Mouse (Mus musculus): Measurements from ENCODE around the gene Eml1. TPM values are rescaled to one million over a fixed set of nuclear protein-coding genes. Genes with fewer than 3 reads are reported as not detected.

The Eml1 gene
- polyA plus RNA-seq, 1 experiment from 2014 or later, result 27.8 TPM

DNA sequence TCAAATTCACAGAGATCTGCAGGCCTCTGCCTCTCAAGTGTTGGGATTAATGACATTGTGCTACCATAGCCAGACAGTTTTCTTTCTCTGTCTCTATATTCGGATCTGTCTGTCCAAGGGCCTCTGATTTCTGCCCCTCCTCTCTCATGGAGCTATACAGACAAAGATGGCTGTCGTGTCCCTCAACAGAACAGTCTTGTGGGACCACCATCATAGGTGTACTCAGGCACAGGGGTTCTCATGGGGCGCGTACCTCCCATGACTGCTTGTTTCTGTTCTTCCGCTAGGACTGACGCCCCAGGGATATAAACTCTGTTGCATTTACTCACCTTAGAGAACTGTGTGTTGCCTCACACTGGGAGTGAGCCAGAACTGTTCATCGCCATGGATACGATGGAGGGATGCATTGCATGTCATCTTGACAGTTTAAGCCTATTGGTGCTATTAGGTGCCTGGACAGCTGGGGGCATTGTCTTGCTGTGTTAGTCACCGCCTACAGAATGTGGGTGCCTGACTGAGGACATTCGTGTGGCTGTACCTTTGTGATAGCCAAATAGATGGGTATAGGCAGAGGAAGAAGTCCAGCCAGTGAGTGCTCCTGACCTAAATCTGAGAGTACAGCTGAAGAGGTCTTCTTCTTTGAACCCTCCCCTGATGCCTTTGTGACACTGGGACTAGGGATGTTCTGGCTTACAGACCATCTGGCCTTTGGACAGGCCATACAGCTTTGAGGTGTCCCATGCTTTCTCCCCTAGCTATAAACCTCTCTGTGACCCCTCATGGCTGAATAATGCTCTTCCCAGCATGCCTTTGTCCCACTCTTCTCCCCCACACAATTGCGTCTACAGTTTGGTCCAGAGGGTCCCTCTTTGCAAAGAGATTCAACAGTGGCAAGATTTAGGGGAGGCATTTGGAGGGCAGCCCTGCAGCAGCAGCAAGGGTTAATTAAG lies 73.7 kb downstream of the Eml1 start:
- no peak overlapping the region for H3K4me3 ChIP-seq (ENCODE audit: low read depth, low read length)
- no peak for ATAC-seq
- H3K4me1 ChIP-seq (replicated peaks; ENCODE audit: control insufficient read depth, insufficient read depth, low read length), result no peaks in the 10 kb centered on the region
- no peaks in the 10 kb centered on the region for H3K27me3 ChIP-seq (replicated peaks; ENCODE audit: control insufficient read depth, insufficient read depth, low read length)
- H3K27ac ChIP-seq (ENCODE audit: low read depth, low read length), result no peak overlapping the region
- no peak overlapping the region for H3K9ac ChIP-seq (ENCODE audit: low read depth, low read length)
- H3K36me3 ChIP-seq (ENCODE audit: control insufficient read depth, insufficient read depth), result no peaks in the 10 kb centered on the region
- no peak overlapping the region for H3K4me2 ChIP-seq (replicated peaks; ENCODE audit: low read depth)
- TF ChIP-seq CTCF (IDR thresholded peaks at IDR 0.05; ENCODE audit: low read depth), result no peak
- 72% methylated on average over 11 of the region's 11 CpGs for WGBS
- H3K9me3 ChIP-seq (ENCODE audit: control insufficient read depth), result no peaks in the 10 kb centered on the region

DNA sequence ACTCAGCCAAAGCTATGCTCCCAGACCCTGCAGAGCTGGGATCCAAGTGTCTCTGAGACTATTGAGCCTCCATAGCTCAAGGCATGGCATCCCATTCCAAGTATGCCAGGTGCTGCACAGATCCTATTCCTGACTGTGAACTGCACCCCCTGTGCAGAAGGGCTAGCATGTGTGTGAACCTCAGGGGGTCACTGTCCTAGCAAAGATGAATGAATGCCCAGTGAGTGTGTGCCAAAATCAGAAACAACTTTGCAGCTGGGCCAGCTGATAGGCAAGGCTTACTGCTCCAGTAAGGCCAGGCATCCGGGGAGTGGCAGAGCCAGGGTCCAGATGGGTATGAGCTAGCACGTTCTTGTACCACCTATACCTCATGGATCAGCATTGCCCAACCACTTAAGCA lies 76.0 kb downstream of the Eml1 start:
- Histone ChIP-seq H3K4me2 (replicated peaks; ENCODE audit: low read depth) (no peak overlapping the region), H3K9ac (ENCODE audit: low read depth, low read length) (no peak overlapping the region), H3K9me3 (ENCODE audit: control insufficient read depth) (no peaks in the 10 kb centered on the region), H3K4me1 (replicated peaks; ENCODE audit: control insufficient read depth, insufficient read depth, low read length) (no peaks in the 10 kb centered on the region), H3K27ac (ENCODE audit: low read depth, low read length) (no peak overlapping the region), H3K4me3 (ENCODE audit: low read depth, low read length) (no peak overlapping the region), H3K36me3 (ENCODE audit: control insufficient read depth, insufficient read depth) (no peaks in the 10 kb centered on the region), H3K27me3 (replicated peaks; ENCODE audit: control insufficient read depth, insufficient read depth, low read length) (no peaks in the 10 kb centered on the region)
- no peak for ATAC-seq
- no peak for TF ChIP-seq CTCF (IDR thresholded peaks at IDR 0.05; ENCODE audit: low read depth)
- 86% methylated on average over 2 of the region's 2 CpGs for WGBS

DNA sequence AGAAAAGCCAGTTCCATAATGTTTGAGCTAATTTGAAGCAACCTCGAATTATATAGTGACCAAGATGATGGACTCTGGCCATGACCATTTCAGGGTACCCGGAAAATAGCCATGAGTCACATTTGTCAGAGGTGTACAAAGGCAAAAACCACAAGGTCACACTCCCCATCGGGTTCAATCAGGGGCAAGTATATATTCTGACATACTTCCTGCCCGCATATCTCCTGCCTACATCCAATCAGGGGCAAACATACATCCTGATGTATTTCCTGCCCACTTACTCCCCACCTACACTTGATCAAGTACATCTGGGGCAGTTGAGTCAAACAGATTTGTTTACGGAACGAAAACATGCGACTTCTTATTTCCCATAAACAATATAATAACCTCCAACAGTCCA lies 77.6 kb downstream of the Eml1 start:
- Histone ChIP-seq H3K36me3 (ENCODE audit: control insufficient read depth, insufficient read depth) (no peaks in the 10 kb centered on the region), H3K9ac (ENCODE audit: low read depth, low read length) (no peak overlapping the region), H3K27me3 (replicated peaks; ENCODE audit: control insufficient read depth, insufficient read depth, low read length) (no peaks in the 10 kb centered on the region), H3K4me3 (ENCODE audit: low read depth, low read length) (no peak overlapping the region), H3K4me2 (replicated peaks; ENCODE audit: low read depth) (no peak overlapping the region), H3K9me3 (ENCODE audit: control insufficient read depth) (no peaks in the 10 kb centered on the region), H3K4me1 (replicated peaks; ENCODE audit: control insufficient read depth, insufficient read depth, low read length) (no peaks in the 10 kb centered on the region), H3K27ac (ENCODE audit: low read depth, low read length) (no peak overlapping the region)
- 70% methylated on average over 7 of the region's 7 CpGs for WGBS
- no peak for TF ChIP-seq CTCF (IDR thresholded peaks at IDR 0.05; ENCODE audit: low read depth)
- ATAC-seq, result no peak

DNA sequence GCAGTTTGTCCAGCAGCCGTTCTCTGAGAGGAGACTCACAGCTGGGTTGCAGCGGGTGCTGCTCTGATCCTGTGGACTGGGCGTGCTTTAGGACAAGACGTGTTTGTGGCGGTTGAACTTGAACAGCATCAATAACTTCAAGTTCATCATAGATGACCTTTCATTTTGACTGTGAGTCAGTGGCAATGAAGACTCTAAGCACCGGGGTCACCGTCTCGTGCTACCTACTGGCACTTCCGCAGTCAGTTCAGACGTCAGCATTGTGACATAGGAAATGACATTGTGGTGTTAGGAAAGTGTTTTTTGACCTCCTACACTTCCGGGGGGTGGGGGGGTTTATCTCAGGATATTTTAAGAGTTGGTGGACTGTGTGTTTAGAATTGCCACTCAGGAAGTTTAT lies 79.2 kb downstream of the Eml1 start:
- no peak overlapping the region for H3K9ac ChIP-seq (ENCODE audit: low read depth, low read length)
- no peaks in the 10 kb centered on the region for H3K27me3 ChIP-seq (replicated peaks; ENCODE audit: control insufficient read depth, insufficient read depth, low read length)
- H3K4me1 ChIP-seq (replicated peaks; ENCODE audit: control insufficient read depth, insufficient read depth, low read length), result no peaks in the 10 kb centered on the region
- H3K36me3 ChIP-seq (ENCODE audit: control insufficient read depth, insufficient read depth), result no peaks in the 10 kb centered on the region
- no peak overlapping the region for H3K27ac ChIP-seq (ENCODE audit: low read depth, low read length)
- H3K9me3 ChIP-seq (ENCODE audit: control insufficient read depth), result no peaks in the 10 kb centered on the region
- ATAC-seq, result no peak
- no peak overlapping the region for H3K4me2 ChIP-seq (replicated peaks; ENCODE audit: low read depth)
- H3K4me3 ChIP-seq (ENCODE audit: low read depth, low read length), result no peak overlapping the region
- TF ChIP-seq CTCF (IDR thresholded peaks at IDR 0.05; ENCODE audit: low read depth), result no peak
- WGBS, result 64% methylated on average over 11 of the region's 11 CpGs

DNA sequence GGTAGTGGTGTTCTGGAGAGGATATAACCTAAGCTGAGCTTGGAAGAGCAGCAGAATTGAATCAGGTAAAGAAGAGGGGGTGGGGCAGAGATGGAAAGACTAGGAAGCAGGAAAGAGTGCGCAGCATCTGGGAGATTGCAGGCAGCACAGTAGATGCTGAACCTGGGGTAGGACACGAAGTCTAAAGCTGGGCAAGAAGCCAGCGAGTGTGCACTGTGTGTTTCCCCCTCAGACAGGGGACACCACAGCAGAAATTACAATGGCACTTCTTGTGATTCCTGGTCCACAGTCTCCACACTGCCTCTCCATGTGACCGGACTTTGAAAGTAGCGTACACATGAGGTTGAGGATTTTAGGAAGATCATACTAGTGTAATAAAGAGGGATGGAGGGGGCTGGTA lies 79.8 kb downstream of the Eml1 start:
- H3K27ac ChIP-seq (ENCODE audit: low read depth, low read length), result no peak overlapping the region

DNA sequence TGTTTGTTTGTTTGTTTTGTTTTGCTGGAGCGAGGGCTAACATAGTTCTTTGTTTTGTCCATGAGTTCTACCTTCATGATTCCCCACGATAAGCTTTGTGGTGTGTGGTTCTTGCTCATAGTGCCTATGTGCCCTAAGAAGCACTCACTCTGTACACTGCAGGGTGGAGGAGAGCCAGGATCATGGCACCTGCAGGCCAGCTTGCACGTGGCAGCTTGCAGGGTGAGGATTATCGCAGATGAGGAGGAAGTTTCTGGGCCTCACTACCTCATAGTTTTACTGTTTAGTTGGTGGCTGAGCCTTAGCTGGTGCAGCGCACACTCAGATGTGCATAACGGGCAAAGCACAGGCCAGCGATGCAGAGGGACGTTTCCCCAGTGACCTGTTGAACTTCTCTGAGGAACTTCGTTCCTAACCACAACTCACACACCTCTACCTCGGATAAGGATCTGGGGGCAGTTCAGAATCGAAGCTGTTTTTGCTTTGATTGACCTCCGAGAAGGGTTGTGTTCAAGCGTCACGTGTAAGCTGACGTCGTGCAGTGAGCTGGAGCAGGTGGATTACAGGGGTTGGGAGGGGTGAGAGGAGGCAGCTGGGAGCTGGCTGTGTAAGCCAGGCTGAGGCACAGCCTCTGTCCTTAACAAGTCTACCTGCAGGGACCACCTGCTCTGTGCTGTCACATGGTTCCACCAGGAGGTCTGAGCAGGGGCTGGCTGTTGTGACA lies 81.6 kb downstream of the Eml1 start:
- WGBS, result 39% methylated on average over 16 of the region's 16 CpGs
- H3K9ac ChIP-seq (ENCODE audit: low read depth, low read length), result no peak overlapping the region
- no peaks in the 10 kb centered on the region for H3K27me3 ChIP-seq (replicated peaks; ENCODE audit: control insufficient read depth, insufficient read depth, low read length)
- no peak overlapping the region for H3K4me2 ChIP-seq (replicated peaks; ENCODE audit: low read depth)
- no peaks in the 10 kb centered on the region for H3K9me3 ChIP-seq (ENCODE audit: control insufficient read depth)
- H3K36me3 ChIP-seq (ENCODE audit: control insufficient read depth, insufficient read depth), result no peaks in the 10 kb centered on the region
- no peak overlapping the region for H3K27ac ChIP-seq (ENCODE audit: low read depth, low read length)
- no peaks in the 10 kb centered on the region for H3K4me1 ChIP-seq (replicated peaks; ENCODE audit: control insufficient read depth, insufficient read depth, low read length)
- no peak overlapping the region for H3K4me3 ChIP-seq (ENCODE audit: low read depth, low read length)
- ATAC-seq, result no peak
- TF ChIP-seq CTCF (IDR thresholded peaks at IDR 0.05; ENCODE audit: low read depth), result no peak

More for the DNA sequence above, 79.8 kb downstream of the Eml1 start:
- Histone ChIP-seq H3K4me3 (ENCODE audit: low read depth, low read length) (no peak overlapping the region), H3K9me3 (ENCODE audit: control insufficient read depth) (no peaks in the 10 kb centered on the region), H3K27me3 (replicated peaks; ENCODE audit: control insufficient read depth, insufficient read depth, low read length) (no peaks in the 10 kb centered on the region), H3K4me2 (replicated peaks; ENCODE audit: low read depth) (no peak overlapping the region), H3K36me3 (ENCODE audit: control insufficient read depth, insufficient read depth) (no peaks in the 10 kb centered on the region), H3K4me1 (replicated peaks; ENCODE audit: control insufficient read depth, insufficient read depth, low read length) (no peaks in the 10 kb centered on the region), H3K9ac (ENCODE audit: low read depth, low read length) (no peak overlapping the region)
- no peak for ATAC-seq
- TF ChIP-seq CTCF (IDR thresholded peaks at IDR 0.05; ENCODE audit: low read depth), result no peak
- WGBS, result 66% methylated on average over 5 of the region's 5 CpGs
